Mouse (Mus musculus) cerebral cortex, adult 2 months (tissue): Measurements from ENCODE around the gene Pla2g12b.

Source experiments
- WGBS: fragments of 180-500 bp; shearing (Covaris S2); methylation state at CpG from one replicate; pipeline ENCODE4 v1.1.7; 2018; 5-methylcytosine and 5-hydroxymethylcytosine counted together

The Pla2g12b gene

DNA sequence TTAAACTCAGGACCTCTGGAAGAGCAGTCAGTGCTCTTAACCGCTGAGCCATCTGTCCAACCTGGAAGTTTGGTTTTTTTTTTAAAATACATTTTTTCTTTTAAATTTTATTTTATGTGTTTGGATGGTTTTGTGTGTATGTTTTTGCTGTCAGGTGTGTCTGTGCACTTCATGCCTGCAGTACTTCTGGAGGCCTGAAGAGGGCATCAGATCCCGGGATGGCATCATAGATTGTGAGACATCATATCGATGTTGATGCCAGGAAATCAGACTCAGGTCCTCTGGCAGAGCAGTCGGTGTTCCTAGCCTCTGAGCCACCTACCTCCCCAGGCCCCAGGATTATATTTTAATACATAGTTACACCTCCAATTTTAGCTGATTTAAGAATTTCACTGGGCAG, 10.3 kb downstream of the Pla2g12b start:
- 90% methylated on average over 4 of the region's 4 CpGs for WGBS

DNA sequence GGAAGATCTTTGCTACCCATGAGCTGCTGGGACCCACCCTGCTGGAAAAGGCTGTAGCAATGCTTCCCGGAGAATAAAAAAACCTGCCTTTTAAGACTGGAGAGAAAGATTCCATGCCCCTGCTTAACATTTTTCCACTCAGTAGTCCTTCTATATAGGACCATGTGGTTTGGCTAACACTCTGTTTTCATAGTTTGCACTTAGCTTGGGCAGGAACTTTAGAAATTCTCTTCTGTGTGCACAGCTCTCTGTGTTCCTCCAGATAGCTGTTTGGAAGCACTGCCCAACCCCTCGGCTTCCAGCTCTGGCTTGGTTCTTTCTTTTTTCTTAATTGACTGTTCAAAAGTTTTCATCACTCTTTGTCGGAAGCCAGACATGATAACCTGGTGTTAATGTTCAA, 13.2 kb downstream of the Pla2g12b start:
- 81% methylated on average over 3 of the region's 3 CpGs for WGBS

DNA sequence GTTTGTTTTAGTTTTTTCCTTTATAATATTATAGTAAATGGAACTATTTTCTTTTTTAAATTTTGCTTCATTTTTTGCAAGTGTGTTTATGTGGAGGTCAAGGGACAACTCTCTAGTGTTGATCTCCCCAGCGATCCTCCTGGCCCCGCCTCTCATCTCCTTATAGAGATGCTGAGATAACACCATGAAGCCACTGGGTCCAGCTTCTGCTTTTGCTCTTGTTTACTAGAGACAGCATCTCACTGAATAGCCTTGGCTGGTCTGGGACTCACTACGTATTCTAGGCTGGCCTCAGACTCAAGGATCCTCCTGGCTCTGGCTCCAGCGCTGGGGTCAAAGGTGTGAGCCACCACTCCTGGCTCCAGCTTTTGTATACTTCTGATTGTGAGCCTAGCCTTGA, 16.1 kb downstream of the Pla2g12b start:
- WGBS: 95% methylated on average over 4 of the region's 4 CpGs

DNA sequence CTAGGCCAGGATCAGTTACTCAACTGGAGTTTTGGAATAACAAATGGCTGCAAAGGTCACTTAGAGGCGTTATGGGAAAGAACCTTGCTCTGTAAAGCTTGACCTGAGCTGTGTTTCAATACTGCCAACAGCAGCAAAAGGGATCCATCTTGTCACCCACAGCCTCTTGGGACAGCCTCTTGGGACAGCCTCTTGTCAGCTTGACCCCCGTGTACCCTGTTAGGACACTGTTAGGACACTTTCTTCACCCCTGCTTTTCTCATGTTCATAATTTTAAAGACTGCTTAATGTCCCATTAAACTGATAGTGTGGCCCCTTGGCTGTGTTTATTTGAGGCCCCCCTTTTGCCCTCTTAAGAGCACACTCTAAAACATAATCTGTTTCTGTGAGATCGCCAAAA, 21.0 kb downstream of the Pla2g12b start:
- WGBS: 93% methylated on average over 3 of the region's 3 CpGs

DNA sequence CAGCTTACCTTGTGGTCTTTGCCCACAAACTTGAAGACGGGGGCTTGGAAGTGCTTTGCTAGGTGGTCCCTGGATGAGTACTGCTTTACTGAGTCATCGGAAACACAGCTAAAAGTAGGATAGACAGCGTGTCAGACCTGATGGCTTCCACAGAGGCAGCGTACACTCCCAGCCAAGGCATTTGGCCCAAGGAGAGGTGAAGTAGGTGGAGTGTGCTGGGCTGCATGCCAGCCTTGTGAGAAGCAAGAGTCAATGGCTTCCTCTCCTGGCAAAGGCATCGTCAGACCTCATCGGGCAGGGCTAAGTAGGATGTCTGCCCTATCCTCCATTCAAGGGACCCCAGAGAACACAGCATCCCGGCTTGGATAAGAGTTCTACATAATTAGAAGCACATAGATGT, 21.9 kb downstream of the Pla2g12b start:
- WGBS: 69% methylated on average over 7 of the region's 7 CpGs

DNA sequence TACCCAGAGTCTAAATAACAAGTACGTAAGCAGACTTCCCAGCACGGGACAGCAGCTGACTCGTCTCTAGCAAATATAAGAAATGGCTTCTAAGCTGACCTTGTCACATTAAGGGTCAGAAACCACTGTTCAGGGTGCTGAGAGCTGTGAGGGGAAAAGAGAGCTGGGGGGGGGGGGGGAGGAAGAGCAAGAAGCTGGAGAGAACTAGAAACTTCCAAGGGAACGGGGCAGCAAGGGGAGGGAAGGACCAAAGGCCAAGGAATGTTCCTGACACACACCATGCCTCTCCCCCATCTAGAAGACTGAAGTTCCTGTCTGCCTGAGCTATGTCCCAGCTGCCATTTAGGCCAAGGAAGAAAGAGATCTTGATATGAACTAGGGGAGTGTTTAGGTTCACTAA, 22.9 kb downstream of the Pla2g12b start:
- 88% methylated on average over 4 of the region's 4 CpGs for WGBS

DNA sequence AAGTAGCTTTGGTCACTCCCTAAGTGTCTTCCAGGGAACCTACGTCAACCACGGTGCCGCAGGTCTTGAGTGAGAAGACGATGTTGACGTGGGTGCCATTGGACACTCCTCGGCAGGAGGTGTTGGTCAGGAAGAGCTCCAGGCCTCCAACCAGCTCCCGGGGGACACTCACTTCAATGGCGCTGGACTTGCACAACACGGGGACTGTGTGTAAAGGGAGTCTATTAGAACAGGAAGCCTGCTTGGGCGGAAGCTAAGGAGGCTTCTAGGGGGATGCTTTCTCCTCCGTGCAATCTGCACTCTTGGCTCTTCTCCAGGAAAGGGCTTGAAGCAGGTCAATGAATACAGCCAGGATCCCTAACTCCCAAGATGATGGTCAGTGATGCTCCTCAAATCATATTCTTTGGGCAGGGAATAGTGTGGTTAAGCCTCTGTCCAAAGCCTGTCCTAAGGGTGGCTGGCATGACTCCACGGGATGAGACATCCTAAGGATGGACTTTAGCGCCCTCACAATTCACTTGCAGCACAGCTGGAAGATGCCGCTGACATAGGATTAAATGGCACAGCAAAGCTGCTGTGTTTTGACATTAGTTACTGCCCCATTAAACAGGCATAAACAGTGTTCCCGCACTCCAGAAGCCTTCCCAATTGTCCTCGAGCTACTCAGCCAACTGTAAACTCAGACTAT, 26.1 kb downstream of the Pla2g12b start:
- 83% methylated on average over 16 of the region's 16 CpGs for WGBS

DNA sequence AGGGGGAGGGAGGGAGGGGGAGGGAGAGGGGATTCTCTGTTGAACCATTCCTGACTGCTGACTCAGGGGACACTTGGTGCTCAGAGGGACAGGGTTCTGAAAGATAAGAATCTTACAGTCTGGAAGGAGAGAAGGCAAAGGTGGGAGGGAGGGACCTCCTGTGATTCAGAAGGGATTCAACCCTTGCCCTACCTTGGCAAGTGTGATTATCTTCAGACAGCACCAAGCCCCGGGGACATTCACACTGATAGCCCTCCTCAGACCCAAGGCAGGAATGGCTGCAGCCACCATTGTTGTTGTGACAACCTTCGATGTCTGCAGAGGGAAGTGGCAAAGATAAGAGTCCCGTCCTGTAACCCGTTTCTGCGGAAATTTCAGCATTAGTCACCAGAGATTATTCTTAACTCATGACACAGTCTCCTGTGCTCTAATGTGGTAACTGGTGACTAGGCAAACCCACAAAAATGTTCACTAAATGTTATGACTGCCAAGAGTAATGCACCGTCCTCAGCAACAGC, 27.3 kb downstream of the Pla2g12b start:
- WGBS: 47% methylated on average over 6 of the region's 6 CpGs

DNA sequence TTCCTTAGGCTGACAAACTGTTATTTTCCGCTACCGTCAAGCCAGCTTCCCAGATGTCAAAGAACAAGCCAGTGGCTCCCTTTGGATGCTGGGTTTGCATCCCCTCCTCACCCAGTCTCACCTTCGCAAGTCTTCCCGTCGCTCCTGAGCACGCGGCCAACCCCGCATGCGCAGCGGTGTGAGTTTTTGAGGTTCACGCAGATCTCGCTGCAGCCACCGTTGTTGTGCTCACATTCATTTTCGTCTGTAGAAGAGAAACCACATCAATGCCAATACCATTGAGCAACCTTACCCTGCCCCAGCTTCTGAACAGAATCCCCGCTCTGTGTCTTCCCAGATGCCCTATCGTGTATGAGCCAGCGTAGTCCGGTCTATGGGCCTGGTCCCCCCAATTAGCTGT, 32.3 kb downstream of the Pla2g12b start:
- 98% methylated on average over 18 of the region's 18 CpGs for WGBS

DNA sequence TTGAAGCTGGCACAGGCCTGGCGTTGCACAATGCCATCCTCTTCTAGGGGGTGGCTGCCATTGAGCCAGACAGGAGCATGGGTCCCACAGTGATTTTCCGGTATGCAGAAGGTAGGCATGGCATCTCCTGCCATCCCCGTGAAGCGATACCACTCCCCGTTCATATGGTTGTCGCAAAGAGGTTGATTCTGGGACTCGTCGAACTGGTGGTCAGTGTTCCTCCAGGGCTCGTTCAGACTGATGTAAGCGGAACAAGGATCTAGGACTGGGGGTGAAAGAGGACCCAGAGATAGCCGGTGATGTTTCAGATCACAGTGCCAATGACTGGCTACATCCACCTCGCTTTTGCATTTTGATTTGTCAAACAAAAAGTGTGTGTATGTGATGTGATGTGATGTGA, 35.2 kb downstream of the Pla2g12b start:
- WGBS: 98% methylated on average over 12 of the region's 12 CpGs

DNA sequence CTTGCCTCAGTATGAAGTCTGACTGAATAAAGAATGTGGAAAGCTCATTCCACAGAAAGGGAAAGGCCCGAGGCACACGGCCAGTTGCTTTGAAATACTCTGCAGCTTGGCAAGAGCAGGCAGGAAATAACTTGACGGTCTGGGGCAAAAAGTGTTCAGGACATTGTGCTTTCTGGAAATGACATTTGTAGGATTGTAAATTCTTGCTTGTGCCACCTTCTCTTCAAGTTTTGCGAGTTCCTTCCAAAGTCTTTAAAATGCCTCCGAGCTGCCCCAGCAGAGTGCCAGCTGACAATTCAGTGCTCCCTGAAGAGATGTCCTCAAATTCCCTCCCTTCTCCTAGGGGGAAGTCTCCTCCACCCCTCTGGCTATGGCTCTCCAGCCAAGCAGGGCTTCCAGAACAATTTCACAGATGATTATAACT, 36.1 kb downstream of the Pla2g12b start:
- 52% methylated on average over 5 of the region's 5 CpGs for WGBS

DNA sequence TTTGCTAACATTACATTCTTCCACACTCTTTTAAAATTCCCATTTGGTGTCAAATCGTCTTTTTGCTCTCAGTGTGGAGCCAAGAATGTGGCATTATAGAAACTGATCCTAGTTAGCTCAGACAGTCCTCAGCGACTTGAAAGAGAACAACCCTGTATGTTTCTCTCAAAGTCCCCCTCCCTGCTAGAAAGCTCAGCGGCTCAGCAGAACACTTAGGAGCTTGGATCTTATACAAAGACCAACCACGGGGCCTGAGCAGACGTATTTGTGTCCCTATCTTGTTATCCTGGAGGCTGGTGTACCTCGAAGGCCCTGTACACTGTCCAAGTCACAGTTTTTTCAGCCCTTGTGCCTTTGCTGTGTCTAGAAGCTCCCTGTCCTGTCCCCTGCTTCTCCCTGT, 36.7 kb downstream of the Pla2g12b start:
- WGBS: 54% methylated on average over 6 of the region's 6 CpGs

DNA sequence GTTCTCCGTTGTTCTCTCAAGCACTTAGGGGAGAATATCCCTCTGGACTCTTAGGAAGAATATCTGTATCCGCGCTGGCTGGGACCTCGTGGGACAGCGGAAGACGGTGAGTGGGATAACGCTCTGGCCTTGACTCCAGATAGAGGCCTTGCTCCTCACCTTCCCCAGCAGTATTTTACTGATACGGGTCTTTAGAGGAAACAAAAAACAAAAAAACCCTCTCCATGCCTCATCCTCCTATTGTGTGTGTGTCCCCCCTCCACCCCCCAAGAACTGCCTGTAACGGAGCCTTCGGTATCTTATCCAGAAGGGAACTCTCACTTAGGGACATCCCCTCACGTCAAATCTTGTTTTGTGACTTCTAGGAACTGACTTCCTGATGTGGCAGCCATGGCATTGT, 38.3 kb downstream of the Pla2g12b start, which contains the start of gene Oit3:
TSS of gene Oit3 (minus strand) at position 44 of the 400 bp plus-strand sequence.
- 89% methylated on average over 11 of the region's 11 CpGs for WGBS

DNA sequence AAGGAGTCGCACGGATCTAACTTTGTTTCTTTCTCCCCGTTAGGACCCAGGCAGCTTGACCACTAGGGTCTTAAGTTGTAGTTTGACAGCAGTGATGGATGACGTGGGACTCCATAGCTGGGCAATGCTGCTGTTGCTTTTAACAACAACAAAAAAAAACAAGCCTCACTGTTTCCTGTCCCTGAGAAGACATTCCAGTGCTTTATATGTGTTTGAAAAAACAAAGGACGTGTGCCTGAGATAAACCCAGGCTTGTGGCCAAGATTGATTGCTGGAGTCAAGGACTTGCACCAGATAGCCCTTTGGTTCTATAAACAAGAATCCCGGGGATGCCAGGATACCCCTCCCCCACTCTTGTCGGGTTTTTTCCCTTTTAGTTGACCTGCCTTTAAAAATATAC, 39.8 kb downstream of the Pla2g12b start:
- 51% methylated on average over 7 of the region's 7 CpGs for WGBS

DNA sequence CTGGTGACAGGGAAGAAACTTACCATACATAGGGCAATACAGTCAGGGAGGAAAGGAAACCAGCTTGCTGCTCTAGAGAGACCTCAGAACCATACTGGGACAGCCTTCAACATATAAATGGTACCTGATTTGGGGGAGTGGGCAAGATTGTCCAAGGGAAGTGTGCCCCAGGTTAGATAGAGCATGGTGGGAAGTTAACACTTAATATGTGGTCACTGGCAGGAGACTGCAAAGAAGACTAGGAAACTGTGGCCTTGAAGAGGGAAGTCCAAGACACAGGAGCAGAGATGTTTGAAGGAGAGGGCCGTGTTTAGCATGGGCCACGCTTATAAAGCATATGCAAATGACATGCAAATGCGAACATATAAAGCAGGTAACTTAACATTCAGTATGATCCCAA, 40.6 kb downstream of the Pla2g12b start:
- 78% methylated on average over 3 of the region's 3 CpGs for WGBS

DNA sequence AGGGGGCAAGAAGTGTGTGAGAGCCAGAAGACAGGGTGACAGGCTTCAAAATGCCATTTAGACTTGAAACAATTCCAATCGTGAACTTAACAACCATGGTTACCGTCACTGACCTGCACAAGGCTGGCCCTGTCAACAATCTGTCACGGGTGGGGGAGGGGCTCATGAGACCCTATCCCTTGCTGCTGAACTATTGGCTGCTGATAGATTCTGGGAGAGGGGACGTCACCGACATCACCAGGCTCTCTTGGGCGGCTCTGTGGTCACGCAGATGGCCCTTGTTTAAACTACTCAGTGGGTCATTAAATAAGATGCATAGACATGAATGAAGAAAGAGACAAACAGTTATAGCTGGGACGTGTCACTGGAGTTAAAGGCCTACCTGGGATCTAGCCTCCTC, 41.2 kb downstream of the Pla2g12b start:
- 75% methylated on average over 8 of the region's 8 CpGs for WGBS

DNA sequence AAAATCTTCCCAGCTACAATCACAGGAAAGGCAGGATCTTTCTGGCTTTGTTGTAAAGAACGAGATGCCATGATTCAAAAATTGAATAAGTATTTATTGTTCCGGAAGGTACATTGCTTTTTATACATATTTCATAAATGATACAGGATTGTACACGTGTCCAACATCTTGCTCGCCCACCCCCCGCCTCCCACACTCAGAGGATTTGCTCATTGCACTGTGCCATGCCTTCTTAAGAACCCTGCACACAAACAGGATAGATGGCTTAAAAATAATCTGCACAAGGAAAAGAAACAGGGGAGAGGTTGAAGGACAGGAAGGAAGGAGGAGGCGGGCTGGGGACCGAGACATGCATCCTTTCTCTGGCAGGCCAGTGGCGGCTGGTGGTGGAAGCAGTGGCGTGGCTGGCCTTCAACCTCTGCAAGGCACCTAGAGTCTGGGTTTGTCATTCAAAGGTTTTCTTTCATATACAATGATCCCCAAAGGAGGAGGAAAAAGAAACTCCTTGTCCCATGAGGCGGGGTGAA, 43.5 kb downstream of the Pla2g12b start:
- 53% methylated on average over 10 of the region's 10 CpGs for WGBS

DNA sequence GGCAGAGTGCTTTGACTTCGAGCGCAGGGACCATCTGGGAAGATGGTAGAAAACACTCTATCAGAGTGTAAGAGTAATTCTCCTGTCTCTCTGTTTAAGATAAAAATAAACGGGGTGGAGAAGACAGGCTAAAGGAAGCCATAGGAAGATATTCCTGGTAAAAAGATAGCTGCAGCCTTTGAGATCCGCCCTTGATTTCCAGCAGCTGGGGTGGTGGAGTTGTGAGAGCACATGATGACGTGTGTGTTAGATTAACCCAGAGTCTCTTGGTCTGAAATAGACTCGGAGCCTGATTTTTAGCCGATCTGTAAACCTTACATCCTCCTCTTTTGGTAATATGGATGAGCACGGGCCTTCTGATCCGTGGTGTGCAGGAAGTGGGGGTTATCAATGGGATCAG, 44.1 kb downstream of the Pla2g12b start:
- 36% methylated on average over 9 of the region's 9 CpGs for WGBS

DNA sequence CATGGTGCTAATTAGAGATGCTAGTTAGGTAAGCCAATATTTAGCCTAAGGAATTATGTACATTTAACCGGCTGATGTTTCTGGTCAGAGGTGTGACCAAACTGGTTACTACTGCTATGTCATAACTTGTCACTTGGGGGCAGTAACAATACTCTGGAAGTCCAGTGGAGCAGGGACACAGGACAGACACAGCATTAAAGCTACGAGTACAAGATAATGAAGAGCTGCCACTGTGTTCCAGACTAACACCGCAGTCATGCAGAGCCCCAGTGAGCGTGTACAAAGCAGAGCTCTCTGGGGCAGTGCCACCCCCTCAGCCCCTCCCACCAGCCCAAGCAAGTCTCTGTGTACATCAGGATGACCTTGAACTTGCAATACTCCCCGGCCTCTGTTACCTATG, 48.4 kb downstream of the Pla2g12b start:
- WGBS: 32% methylated on average over 5 of the region's 5 CpGs

DNA sequence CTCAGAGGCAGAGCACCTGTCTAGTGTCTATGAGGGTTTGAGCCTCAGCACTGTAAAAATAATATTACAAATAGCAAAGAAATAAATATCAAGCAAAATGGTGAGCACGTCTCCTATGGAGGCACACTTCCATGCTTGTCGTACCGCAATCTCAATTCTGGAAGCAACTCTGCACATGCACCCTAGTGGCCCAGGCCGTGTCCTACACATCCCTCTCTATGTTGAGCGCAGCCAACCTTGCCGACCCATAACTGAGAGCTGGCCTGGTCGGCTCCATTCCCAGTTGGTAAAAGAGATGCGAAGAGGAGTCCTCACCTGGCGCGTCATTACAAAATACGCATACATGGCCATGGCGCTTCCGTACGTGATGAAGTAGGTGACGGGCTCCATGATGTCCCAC, 51.2 kb downstream of the Pla2g12b start:
- WGBS: 96% methylated on average over 15 of the region's 15 CpGs

DNA sequence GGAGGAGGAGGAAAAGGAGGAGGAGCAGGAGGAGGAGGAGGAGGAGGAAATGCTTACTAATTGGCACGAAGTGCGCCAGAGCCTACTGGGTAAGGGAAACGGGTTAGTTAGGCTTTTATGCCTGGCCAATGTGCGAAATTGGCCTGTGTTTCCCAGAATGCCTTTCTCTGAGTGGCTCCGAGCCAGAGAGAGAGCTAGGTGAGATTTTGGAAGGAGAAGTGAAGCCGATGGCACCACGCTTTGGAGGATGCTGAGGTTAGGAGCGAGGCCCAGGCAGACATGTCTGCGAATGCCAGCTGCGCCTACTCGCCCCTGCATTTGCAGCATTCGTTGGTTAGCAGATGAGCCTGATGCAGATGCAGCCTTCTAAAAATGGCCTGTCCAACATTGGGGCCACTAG, 56.3 kb downstream of the Pla2g12b start:
- 55% methylated on average over 12 of the region's 12 CpGs for WGBS

DNA sequence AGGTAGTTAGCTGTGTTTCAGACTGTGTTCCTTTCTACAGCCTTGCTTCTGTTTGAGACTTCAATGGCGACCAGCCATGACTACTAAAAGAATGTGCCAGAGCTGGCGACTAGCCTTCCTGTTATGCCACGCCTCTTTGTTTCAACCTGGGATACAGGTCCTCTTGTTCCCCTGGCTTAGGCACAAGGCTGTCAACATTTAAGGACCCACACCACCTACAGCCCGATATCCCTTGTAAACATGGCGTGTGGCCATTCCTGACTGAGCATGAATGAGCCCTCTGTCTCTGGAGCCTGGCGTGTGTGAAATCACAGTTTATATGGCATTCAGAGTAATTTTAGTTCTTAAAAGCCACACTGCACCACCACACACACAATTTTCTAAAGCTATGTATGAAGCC, 58.8 kb downstream of the Pla2g12b start:
- WGBS: 55% methylated on average over 6 of the region's 6 CpGs

DNA sequence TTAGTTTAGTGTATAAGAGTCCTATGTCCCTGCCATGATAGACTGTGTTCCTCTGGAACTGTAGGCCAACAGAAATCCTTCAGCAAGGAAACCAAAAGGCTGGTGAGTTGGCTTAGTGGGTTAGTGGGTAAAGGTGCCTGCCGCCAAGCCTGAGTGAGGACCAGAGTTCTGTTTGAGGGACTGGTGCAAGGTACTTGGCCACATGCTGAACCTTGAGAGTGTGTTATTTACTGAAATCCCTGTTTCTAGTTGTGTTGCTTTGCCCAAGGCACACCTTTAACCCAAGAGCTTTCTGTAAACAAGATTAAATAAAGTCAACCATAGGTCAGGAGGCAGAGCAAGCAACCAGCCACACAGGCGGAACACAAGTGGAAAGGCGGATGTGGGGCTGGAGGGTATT, 62.1 kb downstream of the Pla2g12b start:
- 82% methylated on average over 3 of the region's 3 CpGs for WGBS

DNA sequence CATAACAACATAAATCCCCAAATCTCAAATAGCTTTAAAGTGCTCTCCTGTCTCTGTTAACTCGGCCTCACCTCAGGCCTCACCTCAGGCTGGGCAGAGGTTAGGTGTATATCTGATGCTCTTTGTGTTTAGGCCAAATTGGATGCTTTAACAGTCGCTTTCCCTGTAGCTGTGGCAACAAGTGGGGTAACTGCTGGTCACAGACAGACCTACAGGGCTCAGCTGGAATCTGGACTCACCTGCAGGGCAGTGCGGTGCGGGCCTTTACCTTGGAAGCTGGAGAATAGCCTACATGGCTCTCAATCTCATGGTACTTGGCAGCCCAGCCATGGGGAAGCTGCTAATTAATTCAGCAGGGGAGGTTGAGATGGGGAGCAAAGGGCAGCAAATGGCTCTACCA, 63.2 kb downstream of the Pla2g12b start:
- WGBS: 96% methylated on average over 4 of the region's 4 CpGs
